Mouse (Mus musculus) heart, embryonic 13.5 days (tissue): ENCODE measurements around the gene Tcp11l1. TPM values are rescaled to one million over a fixed set of nuclear protein-coding genes. Genes with fewer than 3 reads are reported as not detected.

ENCODE experiments used
- ATAC-seq: fragments of 200-750 bp; cut with Nextera tagmentation; 2 replicates; pipeline ENCODE4 v1.8.0; 2017; ENCODE audit warnings: moderate TSS enrichment; ENCODE audit not compliant: insufficient number of reproducible peaks, low FRiP score, low TSS enrichment; ENCODE audit errors: extremely low read depth
- H3K27ac ChIP-seq: fragments of 300-500 bp; sonication (generic); replicated peaks from 2 replicates; pipeline ENCODE4 v1.5.1; 2015; ENCODE audit warnings: moderate library complexity, mild to moderate bottlenecking, inconsistent platforms
- H3K27me3 ChIP-seq: fragments of 300-500 bp; sonication (generic); replicated peaks from 2 replicates; pipeline ENCODE4 v1.6.1; 2015; ENCODE audit warnings: mild to moderate bottlenecking, inconsistent platforms
- H3K36me3 ChIP-seq: fragments of 300-500 bp; sonication (generic); 2 replicates; pipeline ENCODE4 v1.6.1; 2015; ENCODE audit warnings: mild to moderate bottlenecking, inconsistent platforms
- H3K4me1 ChIP-seq: fragments of 300-500 bp; sonication (generic); 2 replicates; pipeline ENCODE4 v1.6.1; 2015; ENCODE audit warnings: inconsistent platforms
- H3K4me2 ChIP-seq: fragments of 300-500 bp; sonication (generic); 2 replicates; pipeline ENCODE4 v1.6.1; 2015; ENCODE audit warnings: inconsistent platforms, mild to moderate bottlenecking, moderate library complexity
- H3K4me3 ChIP-seq: fragments of 300-500 bp; sonication (generic); 2 replicates; pipeline ENCODE4 v1.5.1; 2015; ENCODE audit warnings: moderate library complexity, mild to moderate bottlenecking, inconsistent platforms
- H3K9ac ChIP-seq: fragments of 300-500 bp; sonication (generic); 2 replicates; pipeline ENCODE4 v1.6.1; 2015; ENCODE audit warnings: inconsistent platforms, mild to moderate bottlenecking, moderate library complexity
- H3K9me3 ChIP-seq: fragments of 300-500 bp; sonication (generic); 2 replicates; pipeline ENCODE4 v1.6.1; 2016; ENCODE audit warnings: inconsistent platforms
- WGBS: fragments of 180-500 bp; shearing (Covaris S2); methylation state at CpG from one replicate; pipeline ENCODE4 v1.1.7; 2015; ENCODE audit warnings: mixed read lengths; 5-methylcytosine and 5-hydroxymethylcytosine counted together
- polyA plus RNA-seq: library from polyadenylated mRNA; unstranded; fragments of >200 nt; fragmentation: Nextera tagmentation; extraction: Ambion mirVana; gene quantifications from 2 replicates; pipeline ENCODE4 v1.2.1, GENCODE M21; 2015

The Tcp11l1 gene
- polyA plus RNA-seq, result 25.6 and 32.2 TPM in 2 replicates

- WGBS, result under 1% methylated on average over 94 of the region's 99 CpGs
- peak; percentile 70; the same call in 1 of the 2 replicates for ATAC-seq
- Histone ChIP-seq H3K27me3 (peaks cover 5% of the 10 kb centered on the region; the same call in 1 of the 2 replicates), H3K36me3 (no peaks in the 10 kb centered on the region), H3K4me3 (peak within 1 kb of the TSS; percentile 83), H3K4me1 (peaks cover 26% of the 10 kb centered on the region), H3K27ac (peak within 1 kb of the TSS; percentile 61), H3K4me2 (peak within 1 kb of the TSS; percentile 83), H3K9ac (peak within 1 kb of the TSS; percentile 90), H3K9me3 (no peaks in the 10 kb centered on the region)
Measured at GRCm38 (mm10) chr2:104711585-104712485, at the start of gene Tcp11l1. Tcp11l1 (minus strand) TSS chr2:104712169.

- WGBS, result 54% methylated on average over 3 of the region's 3 CpGs
Measured at GRCm38 (mm10) chr2:104750611-104751010, 38.6 kb upstream of the Tcp11l1 start.

GRCm38 (mm10) chr2:104748652-104749183, 36.7 kb upstream of the Tcp11l1 start:
- WGBS, result 73% methylated on average over 5 of the region's 5 CpGs
- Histone ChIP-seq H3K36me3 (peaks cover 8% of the 10 kb centered on the region; the same call in 1 of the 2 replicates), H3K4me3 (no peak overlapping the region), H3K4me1 (no peaks in the 10 kb centered on the region), H3K9me3 (no peaks in the 10 kb centered on the region), H3K9ac (no peak overlapping the region), H3K4me2 (no peak overlapping the region), H3K27ac (no peak overlapping the region), H3K27me3 (no peaks in the 10 kb centered on the region)
- ATAC-seq, result no peak

More at GRCm38 (mm10) chr2:104750611-104751010, 38.6 kb upstream of the Tcp11l1 start:
- Histone ChIP-seq H3K4me3 (no peak overlapping the region), H3K36me3 (peaks cover 14% of the 10 kb centered on the region; the same call in 1 of the 2 replicates), H3K4me2 (no peak overlapping the region), H3K27ac (no peak overlapping the region), H3K9me3 (no peaks in the 10 kb centered on the region), H3K4me1 (no peaks in the 10 kb centered on the region), H3K9ac (no peak overlapping the region), H3K27me3 (no peaks in the 10 kb centered on the region)
- ATAC-seq, result no peak

GRCm38 (mm10) chr2:104746251-104746650, 34.3 kb upstream of the Tcp11l1 start:
- no peaks in the 10 kb centered on the region for H3K9me3 ChIP-seq
- H3K27ac ChIP-seq, result no peak overlapping the region
- no peaks in the 10 kb centered on the region for H3K36me3 ChIP-seq
- no peak overlapping the region for H3K4me3 ChIP-seq
- WGBS, result 48% methylated on average over 8 of the region's 8 CpGs
- peaks cover 13% of the 10 kb centered on the region for H3K4me1 ChIP-seq
- H3K9ac ChIP-seq, result no peak overlapping the region
- no peak for ATAC-seq
- H3K27me3 ChIP-seq, result peaks cover 9% of the 10 kb centered on the region; the same call in 1 of the 2 replicates
- H3K4me2 ChIP-seq, result no peak overlapping the region

GRCm38 (mm10) chr2:104743971-104744370, 32.0 kb upstream of the Tcp11l1 start:
- Histone ChIP-seq H3K27me3 (peaks cover 14% of the 10 kb centered on the region; the same call in 1 of the 2 replicates), H3K4me3 (no peak overlapping the region), H3K9me3 (no peaks in the 10 kb centered on the region), H3K36me3 (no peaks in the 10 kb centered on the region), H3K27ac (no peak overlapping the region), H3K4me1 (peaks cover 17% of the 10 kb centered on the region), H3K9ac (no peak overlapping the region), H3K4me2 (no peak overlapping the region)
- 50% methylated on average over 5 of the region's 5 CpGs for WGBS
- no peak for ATAC-seq

DNA sequence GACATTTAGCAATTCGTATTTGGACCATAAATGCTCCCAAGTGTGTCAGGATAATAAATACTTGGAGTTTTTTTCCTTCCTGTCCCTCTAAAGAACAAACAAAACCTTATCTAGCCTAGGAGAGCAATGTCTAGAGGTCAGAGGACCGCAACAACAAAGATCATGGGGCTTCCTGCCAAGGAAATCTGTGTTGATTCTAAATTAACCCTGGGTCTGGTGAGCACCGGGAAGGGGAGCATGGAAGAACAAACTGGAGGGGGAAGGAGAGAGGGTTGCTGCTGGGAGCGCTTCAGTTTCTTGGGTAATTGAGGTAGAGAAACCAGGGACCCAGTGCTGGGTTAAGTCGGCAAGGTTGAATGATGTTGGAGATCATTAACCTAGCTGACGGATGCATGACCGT, 31.2 kb upstream of the Tcp11l1 start:
- no peak overlapping the region for H3K27ac ChIP-seq
- H3K27me3 ChIP-seq, result peaks cover 14% of the 10 kb centered on the region; the same call in 1 of the 2 replicates
- no peaks in the 10 kb centered on the region for H3K9me3 ChIP-seq
- peaks cover 17% of the 10 kb centered on the region for H3K4me1 ChIP-seq
- H3K36me3 ChIP-seq, result no peaks in the 10 kb centered on the region
- H3K9ac ChIP-seq, result peak overlapping the region; percentile 86
- peak overlapping the region; percentile 94 for H3K4me2 ChIP-seq
- peak overlapping the region; percentile 76 for H3K4me3 ChIP-seq
- no peak for ATAC-seq
- 16% methylated on average over 7 of the region's 7 CpGs for WGBS

- Histone ChIP-seq H3K36me3 (no peaks in the 10 kb centered on the region), H3K9me3 (no peaks in the 10 kb centered on the region), H3K9ac (peak within 1 kb of the TSS; percentile 86), H3K4me3 (peak within 1 kb of the TSS; percentile 76), H3K27me3 (peaks cover 14% of the 10 kb centered on the region; the same call in 1 of the 2 replicates), H3K4me2 (peak within 1 kb of the TSS; percentile 94), H3K4me1 (peaks cover 17% of the 10 kb centered on the region), H3K27ac (no peak within 1 kb of the TSS)
- peak; percentile 86 for ATAC-seq
- WGBS, result under 1% methylated on average over 31 of the region's 31 CpGs
Measured at GRCm38 (mm10) chr2:104742741-104743064, 30.7 kb upstream of the Tcp11l1 start, which contains the start of gene Depdc7. Depdc7 (minus strand) TSS chr2:104742878.

GRCm38 (mm10) chr2:104741896-104742740, 30.1 kb upstream of the Tcp11l1 start:
- 6% methylated on average over 44 of the region's 46 CpGs for whole genome bisulfite sequencing
- no peak overlapping the region for H3K27ac ChIP-seq
- ATAC-seq, result no peak

DNA sequence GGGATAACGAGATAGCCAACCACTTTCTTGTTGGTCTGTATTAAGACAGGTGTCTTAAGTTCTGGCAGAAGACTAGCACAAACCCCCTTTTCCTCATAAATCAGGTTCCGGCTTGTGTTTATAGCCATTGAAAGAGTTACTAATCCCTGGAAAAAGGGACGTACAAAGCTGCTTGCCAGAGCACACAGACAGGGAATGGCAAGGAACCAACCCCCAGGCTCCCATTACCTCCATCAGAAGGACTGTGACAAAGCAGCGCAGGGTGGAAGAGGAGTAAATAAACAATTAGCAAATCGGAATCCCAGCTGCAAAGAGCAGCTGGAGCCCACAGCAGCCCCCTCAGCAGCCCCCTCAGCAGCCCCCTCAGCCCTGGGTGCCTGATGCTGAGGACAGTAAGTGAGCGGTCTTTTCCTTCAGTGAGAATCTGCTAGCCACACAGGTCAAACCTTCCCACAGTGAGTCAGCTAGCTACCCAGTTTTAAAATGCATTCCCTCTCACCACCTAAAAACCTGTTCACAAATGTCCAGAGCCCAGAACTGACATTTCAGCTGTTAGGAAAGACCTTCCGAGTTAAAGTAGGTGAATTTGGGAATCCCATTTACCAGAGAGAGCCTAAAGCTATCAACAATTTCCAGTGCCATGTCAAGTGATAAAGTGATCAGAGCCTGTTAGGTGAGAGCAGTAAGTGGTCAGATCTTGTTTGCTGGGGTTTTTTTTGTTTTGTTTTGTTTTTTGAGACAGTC, 29.2 kb upstream of the Tcp11l1 start:
- H3K4me3 ChIP-seq, result no peak overlapping the region
- no peak overlapping the region for H3K27ac ChIP-seq
- H3K9ac ChIP-seq, result no peak overlapping the region
- WGBS, result 55% methylated on average over 7 of the region's 7 CpGs
- H3K9me3 ChIP-seq, result no peaks in the 10 kb centered on the region
- peaks cover 14% of the 10 kb centered on the region; the same call in 1 of the 2 replicates for H3K27me3 ChIP-seq
- H3K36me3 ChIP-seq, result no peaks in the 10 kb centered on the region
- no peak for ATAC-seq
- peaks cover 17% of the 10 kb centered on the region for H3K4me1 ChIP-seq
- H3K4me2 ChIP-seq, result 0 out of 2 replicates have a peak overlapping the region, but pooled peaks have one; percentile 94

More at GRCm38 (mm10) chr2:104741896-104742740, 30.1 kb upstream of the Tcp11l1 start:
- Histone ChIP-seq H3K9me3 (no peaks in the 10 kb centered on the region), H3K36me3 (no peaks in the 10 kb centered on the region), H3K4me1 (peaks cover 17% of the 10 kb centered on the region), H3K4me2 (peak overlapping the region; percentile 94), H3K27me3 (peaks cover 14% of the 10 kb centered on the region; the same call in 1 of the 2 replicates), H3K9ac (peak overlapping the region; percentile 86), H3K4me3 (peak overlapping the region; percentile 76)

DNA sequence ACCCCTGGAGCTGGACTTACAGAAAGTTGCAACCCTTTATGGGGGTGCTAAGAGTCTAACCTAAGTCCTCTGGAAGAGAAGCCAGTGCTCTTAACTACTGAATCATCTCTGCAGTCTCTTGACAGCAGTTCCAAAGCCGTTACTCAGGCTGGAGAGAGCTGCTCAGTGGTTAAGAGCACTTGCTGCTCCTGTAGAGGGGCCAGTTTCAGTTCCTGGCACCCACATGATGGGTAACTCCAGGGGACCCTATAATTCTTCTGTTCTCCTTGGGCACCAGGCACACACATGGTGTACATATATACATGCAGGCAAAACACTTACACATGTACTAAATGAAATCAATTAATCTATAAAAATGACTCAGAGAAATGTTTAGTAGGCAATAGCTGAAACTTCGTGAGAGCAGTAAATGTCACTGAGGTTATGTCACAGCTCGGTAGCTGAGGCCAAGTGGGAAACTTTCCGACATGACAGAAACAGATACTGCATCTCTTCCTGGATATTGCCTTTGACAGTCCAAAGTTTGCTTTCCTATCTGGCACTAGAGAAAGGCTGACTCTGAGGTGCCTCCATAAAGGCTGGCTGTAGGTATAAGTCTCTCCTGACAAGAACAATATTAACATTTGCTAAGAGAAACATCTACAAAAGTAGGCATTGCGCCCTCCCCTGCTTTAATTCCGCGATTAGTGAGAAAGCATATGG, 28.4 kb upstream of the Tcp11l1 start:
- no peaks in the 10 kb centered on the region for H3K9me3 ChIP-seq
- H3K4me3 ChIP-seq, result no peak overlapping the region
- 64% methylated on average over 7 of the region's 7 CpGs for WGBS
- H3K4me2 ChIP-seq, result no peak overlapping the region
- H3K27ac ChIP-seq, result no peak overlapping the region
- H3K4me1 ChIP-seq, result peaks cover 17% of the 10 kb centered on the region
- ATAC-seq, result no peak
- H3K9ac ChIP-seq, result no peak overlapping the region
- no peaks in the 10 kb centered on the region for H3K36me3 ChIP-seq
- peaks cover 14% of the 10 kb centered on the region; the same call in 1 of the 2 replicates for H3K27me3 ChIP-seq
